Mouse (Mus musculus): ENCODE data around the gene Tepsin. TPM values are rescaled to one million over a fixed set of nuclear protein-coding genes. Genes with fewer than 3 reads are reported as not detected.

Tepsin gene
- polyA plus RNA-seq, 1 experiment = 10.0 TPM

DNA sequence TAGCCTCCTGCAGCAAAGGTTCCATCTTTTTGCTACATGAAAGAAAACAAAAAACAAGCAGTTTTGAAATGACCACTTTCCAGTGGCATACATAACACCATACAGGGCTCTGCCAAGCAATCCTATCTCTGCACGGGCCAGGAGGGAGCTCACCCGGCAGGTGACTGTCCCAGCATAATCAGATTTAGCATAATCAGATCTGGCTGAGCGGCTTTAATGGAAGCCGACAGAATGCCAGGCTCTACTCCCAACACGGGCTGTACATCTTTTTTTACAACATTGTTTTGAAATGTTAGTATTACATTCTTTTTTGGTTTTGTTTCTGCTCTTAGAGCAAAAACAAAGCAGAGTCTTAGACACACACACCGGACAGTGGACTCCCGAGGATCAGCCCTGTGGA, 30.8 kb upstream of the Tepsin start:
- H3K79me2 ChIP-seq (ENCODE audit: control insufficient read depth, insufficient read depth) = no peaks in the 10 kb centered on the region
- no peak for TF ChIP-seq CEBPB (IDR thresholded peaks at IDR 0.05; ENCODE audit: low read depth)
- TF ChIP-seq FOSL1 (IDR thresholded peaks at IDR 0.05; ENCODE audit: insufficient read depth, low read length, poor library complexity, severe bottlenecking) = no peak
- no peak for TF ChIP-seq USF1 (IDR thresholded peaks at IDR 0.05; ENCODE audit: low read depth)
- no peak for TF ChIP-seq CTCF (IDR thresholded peaks at IDR 0.05; ENCODE audit: control insufficient read depth, insufficient read depth, insufficient read length)
- no peak for TF ChIP-seq MYOD1 (IDR thresholded peaks at IDR 0.05; ENCODE audit: control insufficient read depth, insufficient read length, low read depth)
- no peak for TF ChIP-seq MYOG (IDR thresholded peaks at IDR 0.05; ENCODE audit: control insufficient read depth, extremely low read depth, insufficient read length)
- TF ChIP-seq MAX (IDR thresholded peaks at IDR 0.05) = no peak
- H3K36me3 ChIP-seq (ENCODE audit: control insufficient read depth, insufficient read depth) = peaks cover 71% of the 10 kb centered on the region
- H3ac ChIP-seq (ENCODE audit: control insufficient read depth, insufficient read length, low read depth) = no peak overlapping the region
- no peaks in the 10 kb centered on the region for H3K79me3 ChIP-seq (ENCODE audit: low read depth)
- no peaks in the 10 kb centered on the region for H3K27me3 ChIP-seq (ENCODE audit: control insufficient read depth, insufficient read depth, insufficient read length)
- no peak overlapping the region for H3K4me3 ChIP-seq (ENCODE audit: insufficient read depth, poor library complexity, severe bottlenecking)

DNA sequence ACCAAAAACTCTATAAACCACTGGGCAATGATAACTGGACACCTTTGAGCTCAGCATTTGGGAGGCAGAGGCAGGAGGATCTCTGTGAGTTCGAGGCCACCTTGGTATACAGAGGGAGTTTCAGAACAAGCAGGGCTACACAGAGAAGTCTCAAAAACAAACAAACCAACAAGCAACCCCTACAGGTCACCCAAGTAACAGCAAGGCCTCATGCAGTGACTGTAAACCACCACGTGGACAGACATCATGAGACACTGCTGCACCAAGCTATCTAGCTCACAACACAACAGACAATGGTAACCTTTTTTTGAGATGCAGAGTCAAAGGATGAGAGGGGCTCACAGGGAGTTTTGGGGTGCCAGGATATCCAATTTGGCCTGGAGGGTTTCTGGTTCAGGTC, 28.3 kb upstream of the Tepsin start:
- TF ChIP-seq FOSL1 (IDR thresholded peaks at IDR 0.05; ENCODE audit: insufficient read depth, low read length, poor library complexity, severe bottlenecking) (no peak), MAX (IDR thresholded peaks at IDR 0.05) (no peak), CEBPB (IDR thresholded peaks at IDR 0.05; ENCODE audit: low read depth) (no peak), MYOG (IDR thresholded peaks at IDR 0.05; ENCODE audit: control insufficient read depth, extremely low read depth, insufficient read length) (no peak), MYOD1 (IDR thresholded peaks at IDR 0.05; ENCODE audit: control insufficient read depth, insufficient read length, low read depth) (no peak), CTCF (IDR thresholded peaks at IDR 0.05; ENCODE audit: control insufficient read depth, insufficient read depth, insufficient read length) (no peak), USF1 (IDR thresholded peaks at IDR 0.05; ENCODE audit: low read depth) (no peak)
- Histone ChIP-seq H3K36me3 (ENCODE audit: control insufficient read depth, insufficient read depth) (peaks cover 64% of the 10 kb centered on the region), H3ac (ENCODE audit: control insufficient read depth, insufficient read length, low read depth) (no peak overlapping the region), H3K79me3 (ENCODE audit: low read depth) (no peaks in the 10 kb centered on the region), H3K4me3 (ENCODE audit: insufficient read depth, poor library complexity, severe bottlenecking) (no peak overlapping the region), H3K27me3 (ENCODE audit: control insufficient read depth, insufficient read depth, insufficient read length) (no peaks in the 10 kb centered on the region), H3K79me2 (ENCODE audit: control insufficient read depth, insufficient read depth) (no peaks in the 10 kb centered on the region)

DNA sequence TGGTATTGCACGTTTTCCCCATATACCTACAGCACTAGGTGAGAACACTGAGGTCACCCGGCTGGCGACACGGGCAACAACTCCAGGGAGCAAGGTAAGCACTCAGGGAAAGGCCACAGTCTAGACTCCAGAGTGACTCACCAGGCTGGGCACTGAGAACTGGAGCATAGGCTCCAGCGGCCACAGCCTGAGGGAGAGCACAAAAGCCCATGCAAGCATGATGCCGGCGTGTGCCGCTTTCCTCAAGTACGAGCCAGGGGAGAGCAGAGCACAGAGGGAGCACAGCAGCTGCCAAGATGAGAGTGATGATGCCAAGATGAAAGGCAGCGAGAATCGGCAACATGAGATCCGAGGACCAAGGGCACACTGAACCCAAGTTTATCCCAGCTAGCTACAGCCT, 23.6 kb upstream of the Tepsin start:
- no peaks in the 10 kb centered on the region for H3K79me3 ChIP-seq (ENCODE audit: low read depth)
- TF ChIP-seq MAX (IDR thresholded peaks at IDR 0.05) = no peak
- no peak for TF ChIP-seq USF1 (IDR thresholded peaks at IDR 0.05; ENCODE audit: low read depth)
- TF ChIP-seq CTCF (IDR thresholded peaks at IDR 0.05; ENCODE audit: control insufficient read depth, insufficient read depth, insufficient read length) = no peak
- TF ChIP-seq CEBPB (IDR thresholded peaks at IDR 0.05; ENCODE audit: low read depth) = no peak
- no peak for TF ChIP-seq MYOD1 (IDR thresholded peaks at IDR 0.05; ENCODE audit: control insufficient read depth, insufficient read length, low read depth)
- TF ChIP-seq MYOG (IDR thresholded peaks at IDR 0.05; ENCODE audit: control insufficient read depth, extremely low read depth, insufficient read length) = no peak
- no peak for TF ChIP-seq FOSL1 (IDR thresholded peaks at IDR 0.05; ENCODE audit: insufficient read depth, low read length, poor library complexity, severe bottlenecking)
- H3ac ChIP-seq (ENCODE audit: control insufficient read depth, insufficient read length, low read depth) = no peak overlapping the region
- H3K79me2 ChIP-seq (ENCODE audit: control insufficient read depth, insufficient read depth) = no peaks in the 10 kb centered on the region
- no peak overlapping the region for H3K4me3 ChIP-seq (ENCODE audit: insufficient read depth, poor library complexity, severe bottlenecking)
- H3K27me3 ChIP-seq (ENCODE audit: control insufficient read depth, insufficient read depth, insufficient read length) = no peaks in the 10 kb centered on the region
- peaks cover 36% of the 10 kb centered on the region for H3K36me3 ChIP-seq (ENCODE audit: control insufficient read depth, insufficient read depth)

DNA sequence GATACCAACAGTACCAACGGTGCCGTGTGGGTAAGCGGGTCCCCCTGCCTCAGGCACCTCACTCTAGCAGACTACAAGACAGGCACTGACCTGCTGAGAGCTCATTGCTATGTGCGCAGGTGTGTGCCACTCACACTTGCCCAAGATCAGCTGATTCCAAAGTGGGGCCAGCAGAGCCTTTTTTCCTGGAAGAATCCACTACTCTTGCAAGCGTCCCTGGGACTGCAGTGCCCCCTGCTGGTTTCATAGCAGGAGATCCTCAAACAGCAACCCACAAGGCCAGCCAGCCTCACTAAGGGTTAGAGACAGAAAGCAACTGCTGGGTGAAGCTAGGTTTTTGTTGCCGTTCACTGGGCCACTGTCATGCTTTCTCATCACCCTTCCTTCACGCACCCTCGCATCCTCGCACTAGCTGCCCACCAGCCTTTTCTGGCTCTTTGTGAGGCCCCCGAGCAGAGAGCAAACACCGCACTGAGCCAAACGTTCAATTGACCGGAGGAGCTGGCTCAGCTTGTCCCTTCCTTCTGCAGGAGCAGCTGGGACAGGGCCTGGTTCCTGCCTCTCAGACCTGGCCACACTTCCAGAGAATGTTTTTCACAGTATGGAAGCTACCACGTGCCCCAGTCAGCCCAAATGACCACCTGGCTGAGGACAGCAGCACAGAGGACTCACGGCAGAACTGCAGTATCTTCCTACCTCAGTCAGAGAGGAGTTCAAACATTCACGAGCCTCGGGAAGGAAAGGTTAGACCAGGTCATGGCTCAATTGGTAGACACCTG, 22.3 kb upstream of the Tepsin start:
- TF ChIP-seq CTCF (IDR thresholded peaks at IDR 0.05; ENCODE audit: control insufficient read depth, insufficient read depth, insufficient read length) (no peak), CEBPB (IDR thresholded peaks at IDR 0.05; ENCODE audit: low read depth) (no peak), MAX (IDR thresholded peaks at IDR 0.05) (no peak), USF1 (IDR thresholded peaks at IDR 0.05; ENCODE audit: low read depth) (no peak), MYOG (IDR thresholded peaks at IDR 0.05; ENCODE audit: control insufficient read depth, extremely low read depth, insufficient read length) (no peak), FOSL1 (IDR thresholded peaks at IDR 0.05; ENCODE audit: insufficient read depth, low read length, poor library complexity, severe bottlenecking) (no peak), MYOD1 (IDR thresholded peaks at IDR 0.05; ENCODE audit: control insufficient read depth, insufficient read length, low read depth) (no peak)
- no peaks in the 10 kb centered on the region for H3K79me3 ChIP-seq (ENCODE audit: low read depth)
- H3K27me3 ChIP-seq (ENCODE audit: control insufficient read depth, insufficient read depth, insufficient read length) = no peaks in the 10 kb centered on the region
- no peak overlapping the region for H3ac ChIP-seq (ENCODE audit: control insufficient read depth, insufficient read length, low read depth)
- H3K4me3 ChIP-seq (ENCODE audit: insufficient read depth, poor library complexity, severe bottlenecking) = no peak overlapping the region
- no peaks in the 10 kb centered on the region for H3K79me2 ChIP-seq (ENCODE audit: control insufficient read depth, insufficient read depth)
- peaks cover 44% of the 10 kb centered on the region for H3K36me3 ChIP-seq (ENCODE audit: control insufficient read depth, insufficient read depth)

DNA sequence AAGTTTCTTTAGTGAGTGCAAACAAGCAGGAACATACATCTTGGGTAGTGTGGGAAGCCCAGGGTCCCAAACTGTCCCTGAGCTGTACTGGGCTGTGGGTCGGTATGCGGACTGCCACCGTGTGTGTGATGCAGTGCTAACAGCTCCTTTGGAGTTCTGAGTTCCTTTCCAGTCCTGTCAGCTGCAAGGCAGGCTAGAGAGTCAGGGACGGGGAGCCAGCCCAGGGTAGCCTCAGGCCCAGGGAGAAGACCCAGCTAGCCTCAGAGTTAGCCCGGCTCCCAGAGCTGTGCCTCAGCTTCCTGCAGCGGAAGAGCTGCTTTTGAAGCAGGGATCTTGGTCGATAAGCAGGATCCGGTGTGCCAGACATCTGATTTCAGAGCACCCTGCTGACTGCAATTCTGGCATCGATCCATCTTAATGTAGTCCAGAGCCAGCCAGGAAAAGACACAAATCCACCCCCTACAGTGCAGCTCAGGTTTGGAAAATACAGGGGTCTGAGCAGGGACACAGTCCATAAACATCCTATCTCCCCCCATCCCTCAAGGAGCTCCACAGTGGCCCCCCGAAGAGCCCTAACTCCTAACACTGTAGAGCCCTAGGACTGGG, 21.5 kb upstream of the Tepsin start:
- Histone ChIP-seq H3K36me3 (ENCODE audit: control insufficient read depth, insufficient read depth) (peaks cover 45% of the 10 kb centered on the region), H3K79me3 (ENCODE audit: low read depth) (no peaks in the 10 kb centered on the region), H3K79me2 (ENCODE audit: control insufficient read depth, insufficient read depth) (no peaks in the 10 kb centered on the region), H3K27me3 (ENCODE audit: control insufficient read depth, insufficient read depth, insufficient read length) (no peaks in the 10 kb centered on the region), H3ac (ENCODE audit: control insufficient read depth, insufficient read length, low read depth) (no peak overlapping the region), H3K4me3 (ENCODE audit: insufficient read depth, poor library complexity, severe bottlenecking) (no peak overlapping the region)
- TF ChIP-seq MAX (IDR thresholded peaks at IDR 0.05) (no peak), MYOD1 (IDR thresholded peaks at IDR 0.05; ENCODE audit: control insufficient read depth, insufficient read length, low read depth) (no peak), MYOG (IDR thresholded peaks at IDR 0.05; ENCODE audit: control insufficient read depth, extremely low read depth, insufficient read length) (no peak), USF1 (IDR thresholded peaks at IDR 0.05; ENCODE audit: low read depth) (no peak), CTCF (IDR thresholded peaks at IDR 0.05; ENCODE audit: control insufficient read depth, insufficient read depth, insufficient read length) (no peak)
